Mouse (Mus musculus) stomach, embryonic 14.5 days (tissue): ENCODE measurements at regions not wholly inside any gene's neighbourhood (a gene's known extent, or its start where the extent isn't known, plus 50 kb on each side); places are given as distances from the start of the nearest gene placed in this dataset.
"Not testable (repeated sequence)": the region's sequence is repeated elsewhere in the genome, so short reads cannot be mapped to it uniquely, and the experiment has no call there.

Experiments
- ATAC-seq: fragments of 200-750 bp; cut with Nextera tagmentation; 2 replicates; pipeline ENCODE4 v1.8.0; 2017; ENCODE audit warnings: low read depth, moderate TSS enrichment; ENCODE audit not compliant: insufficient number of reproducible peaks, insufficient read depth, low FRiP score
- H3K27ac ChIP-seq: fragments of 300-500 bp; sonication (generic); 2 replicates; pipeline ENCODE4 v1.5.1; 2014; ENCODE audit warnings: mild to moderate bottlenecking, low read length, moderate library complexity, mixed read lengths
- H3K27me3 ChIP-seq: fragments of 300-500 bp; sonication (generic); 2 replicates; pipeline ENCODE4 v1.6.1; 2014; ENCODE audit warnings: low read length, control low read depth, mixed read lengths; ENCODE audit not compliant: control insufficient read depth, insufficient read depth
- H3K36me3 ChIP-seq: fragments of 300-500 bp; sonication (generic); 2 replicates; pipeline ENCODE4 v1.6.1; 2014; ENCODE audit warnings: mild to moderate bottlenecking, control low read depth, low read length, moderate library complexity, mixed read lengths; ENCODE audit not compliant: control insufficient read depth, insufficient read depth
- H3K4me1 ChIP-seq: fragments of 300-500 bp; sonication (generic); 2 replicates; pipeline ENCODE4 v1.6.1; 2014; ENCODE audit warnings: low read length, control low read depth, mixed read lengths; ENCODE audit not compliant: control insufficient read depth, insufficient read depth
- H3K4me2 ChIP-seq: fragments of 300-500 bp; sonication (generic); replicated peaks from 2 replicates; pipeline ENCODE4 v1.6.1; 2014; ENCODE audit warnings: low read depth, low read length, control low read depth
- H3K4me3 ChIP-seq: fragments of 300-500 bp; sonication (generic); 2 replicates; pipeline ENCODE4 v1.5.1; 2014; ENCODE audit warnings: low read depth, low read length, control low read depth
- H3K9ac ChIP-seq: fragments of 300-500 bp; sonication (generic); replicated peaks from 2 replicates; pipeline ENCODE4 v1.6.1; 2014; ENCODE audit warnings: low read depth, mild to moderate bottlenecking, control low read depth, low read length, moderate library complexity, mixed read lengths
- H3K9me3 ChIP-seq: fragments of 300-500 bp; sonication (generic); 2 replicates; pipeline ENCODE4 v1.6.1; 2016; ENCODE audit warnings: low read depth, low read length, control low read depth; ENCODE audit not compliant: control insufficient read depth
- WGBS: fragments of 180-500 bp; shearing (Covaris S2); extraction: QIAGEN DNeasy Blood & Tissue Kit; methylation state at CpG from one replicate; pipeline ENCODE4 v1.1.7; 2014; 5-methylcytosine and 5-hydroxymethylcytosine counted together

DNA sequence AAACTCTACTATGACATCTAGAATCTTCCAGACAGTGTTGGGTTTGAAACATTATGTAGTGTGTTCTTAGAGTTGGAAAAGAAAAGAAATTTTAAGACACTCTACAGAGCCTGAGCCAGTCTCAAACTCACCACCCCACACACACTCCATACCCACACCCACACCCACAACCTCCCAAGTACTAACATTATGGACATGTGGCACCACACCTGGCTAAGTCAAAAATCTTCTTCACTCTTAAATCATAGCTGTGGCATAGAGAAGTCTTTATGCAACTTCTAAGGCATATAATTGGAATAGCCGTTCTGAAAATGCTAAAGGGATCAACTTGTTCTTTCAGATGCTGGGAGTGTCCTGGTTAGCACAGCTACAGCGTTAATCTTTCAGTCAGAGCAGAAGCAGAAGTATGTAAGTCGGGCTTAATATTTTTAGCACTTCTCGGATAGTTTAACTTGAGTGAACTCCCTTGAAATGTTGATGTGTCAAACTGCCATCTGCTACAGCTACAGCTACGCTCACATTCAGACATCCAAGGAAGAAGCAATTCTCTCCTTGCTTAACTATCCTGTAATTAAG is 68.6 kb upstream of the Creb1 start:
- Histone ChIP-seq H3K4me2 (no peak overlapping the region), H3K27me3 (no peaks in the 10 kb centered on the region), H3K4me1 (no peaks in the 10 kb centered on the region), H3K4me3 (no peak overlapping the region), H3K27ac (no peak overlapping the region), H3K36me3 (no peaks in the 10 kb centered on the region), H3K9ac (no peak overlapping the region), H3K9me3 (no peaks in the 10 kb centered on the region)
- ATAC-seq = no peak
- 68% methylated on average over 5 of the region's 5 CpGs for WGBS

DNA sequence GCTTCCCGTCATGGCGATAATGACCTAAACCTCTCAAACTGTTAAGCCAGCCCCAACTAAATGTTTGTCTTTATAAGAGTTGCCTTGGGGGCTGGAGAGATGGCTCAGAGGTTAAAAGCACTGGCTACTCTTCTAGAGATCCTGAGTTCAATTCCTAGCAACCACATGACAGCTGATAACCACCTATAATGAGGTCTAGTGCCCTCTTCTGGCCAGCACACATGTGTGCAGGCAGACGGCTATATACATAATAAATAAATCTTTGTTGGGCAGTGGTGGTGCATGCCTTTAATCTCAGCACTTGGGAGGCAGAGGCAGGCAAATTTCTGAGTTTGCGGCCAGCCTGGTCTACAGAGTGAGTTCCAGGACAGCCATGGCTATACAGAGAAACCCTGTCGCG is 70.8 kb upstream of the Creb1 start:
- not testable (repeated sequence) for H3K4me3 ChIP-seq, H3K4me1 ChIP-seq, H3K27me3 ChIP-seq, H3K36me3 ChIP-seq, H3K4me2 ChIP-seq, H3K9ac ChIP-seq, H3K27ac ChIP-seq, H3K9me3 ChIP-seq, ATAC-seq
- 92% methylated on average over 6 of the region's 6 CpGs for WGBS

DNA sequence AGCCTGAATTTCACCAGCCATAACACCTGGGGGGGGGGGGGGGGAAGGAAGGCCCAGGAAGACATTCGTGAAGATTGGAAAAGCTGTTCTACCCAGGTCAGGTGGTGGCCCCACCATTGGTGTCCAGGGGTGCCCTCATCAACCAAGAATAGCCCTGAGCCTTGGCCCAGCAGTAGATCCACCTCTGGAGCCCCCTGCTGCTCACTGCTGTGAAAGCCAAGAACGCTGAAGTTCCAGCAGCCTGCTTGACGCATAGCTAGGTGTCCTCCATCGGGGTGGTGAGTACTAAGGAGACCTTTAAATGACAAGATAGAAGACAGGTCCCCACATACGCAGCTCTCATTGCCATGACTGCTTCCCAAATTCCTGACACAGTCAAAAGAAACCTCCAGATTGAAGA is 74.6 kb upstream of the Creb1 start:
- 80% methylated on average over 5 of the region's 5 CpGs for WGBS
- H3K4me3 ChIP-seq = no peak overlapping the region
- ATAC-seq = no peak
- no peaks in the 10 kb centered on the region for H3K36me3 ChIP-seq
- no peak overlapping the region for H3K4me2 ChIP-seq
- H3K9me3 ChIP-seq = no peaks in the 10 kb centered on the region
- H3K27me3 ChIP-seq = no peaks in the 10 kb centered on the region
- no peak overlapping the region for H3K27ac ChIP-seq
- no peaks in the 10 kb centered on the region for H3K4me1 ChIP-seq
- no peak overlapping the region for H3K9ac ChIP-seq

DNA sequence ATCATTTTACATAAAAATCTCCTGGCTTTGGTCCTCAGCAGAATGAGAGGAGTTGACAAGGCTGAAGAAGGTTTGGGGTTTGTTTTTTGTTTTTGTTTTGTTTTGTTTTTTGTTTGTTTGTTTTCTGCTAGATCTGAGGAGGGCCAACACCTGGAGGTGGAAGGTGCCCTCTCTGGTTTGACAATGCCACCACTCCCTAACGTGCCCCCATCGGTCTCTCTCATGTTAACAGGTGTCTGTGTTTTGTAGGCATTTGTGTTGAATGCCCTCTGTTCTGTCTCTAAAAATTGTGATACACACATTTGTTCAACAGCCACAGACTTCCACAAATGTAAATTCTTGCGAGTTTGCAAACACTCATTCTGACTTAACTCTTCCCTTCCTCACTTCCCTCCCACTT is 83.3 kb upstream of the Creb1 start:
- H3K9me3 ChIP-seq = no peaks in the 10 kb centered on the region
- 74% methylated on average over 3 of the region's 3 CpGs for WGBS
- ATAC-seq = no peak

DNA sequence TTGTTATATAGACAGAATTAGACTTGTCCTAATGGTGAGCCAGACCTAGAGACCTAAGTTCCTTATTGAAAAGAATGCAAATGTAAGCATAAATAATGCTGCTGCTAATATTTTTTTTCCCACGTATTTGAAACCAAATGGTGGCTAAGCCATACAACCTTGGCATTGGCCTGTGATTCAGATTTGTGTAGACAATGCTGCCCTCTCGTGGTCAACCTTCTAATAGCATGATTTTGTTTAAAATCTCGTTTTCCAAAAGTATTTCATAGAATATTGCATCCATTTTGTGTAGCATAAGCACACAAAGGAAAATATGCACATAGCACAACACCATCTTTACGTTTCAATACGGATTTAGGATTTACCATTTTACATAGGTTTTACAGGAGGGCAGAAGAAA is 84.4 kb upstream of the Creb1 start:
- ATAC-seq = no peak
- H3K4me1 ChIP-seq = no peaks in the 10 kb centered on the region
- no peak overlapping the region for H3K4me2 ChIP-seq
- no peaks in the 10 kb centered on the region for H3K27me3 ChIP-seq
- no peaks in the 10 kb centered on the region for H3K36me3 ChIP-seq
- no peak overlapping the region for H3K9ac ChIP-seq
- no peak overlapping the region for H3K27ac ChIP-seq
- H3K9me3 ChIP-seq = no peaks in the 10 kb centered on the region
- no peak overlapping the region for H3K4me3 ChIP-seq
- WGBS = 1% methylated on average over 5 of the region's 5 CpGs

More for the DNA sequence above, 83.3 kb upstream of the Creb1 start:
- H3K4me3 ChIP-seq = no peak overlapping the region
- no peak overlapping the region for H3K9ac ChIP-seq
- no peaks in the 10 kb centered on the region for H3K4me1 ChIP-seq
- H3K27ac ChIP-seq = no peak overlapping the region
- no peak overlapping the region for H3K4me2 ChIP-seq
- no peaks in the 10 kb centered on the region for H3K36me3 ChIP-seq
- no peaks in the 10 kb centered on the region for H3K27me3 ChIP-seq

DNA sequence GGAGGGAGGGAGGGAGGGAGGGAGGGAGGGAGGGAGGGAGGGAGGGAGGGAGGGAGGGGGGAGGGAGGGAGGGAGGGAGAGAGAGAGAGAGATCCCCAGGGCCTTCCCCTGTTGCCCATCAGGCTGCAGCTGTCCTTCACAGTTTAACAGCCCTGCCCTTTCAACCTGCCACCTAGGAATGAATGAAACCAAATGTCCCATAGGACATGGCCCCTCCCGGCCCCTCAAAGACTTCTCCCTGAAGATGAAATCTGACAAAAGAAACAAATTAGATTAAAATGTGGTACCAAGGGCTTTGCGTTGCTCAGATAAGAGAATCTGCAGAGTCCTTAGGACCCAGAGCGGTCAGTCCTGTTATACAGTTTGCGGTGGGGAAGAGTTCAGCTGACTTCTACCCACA is 86.0 kb upstream of the Creb1 start:
- H3K4me2 ChIP-seq = no peak overlapping the region
- H3K36me3 ChIP-seq = no peaks in the 10 kb centered on the region
- H3K9ac ChIP-seq = no peak overlapping the region
- ATAC-seq = no peak
- H3K4me1 ChIP-seq = no peaks in the 10 kb centered on the region
- H3K27ac ChIP-seq = no peak overlapping the region
- H3K4me3 ChIP-seq = no peak overlapping the region
- no peaks in the 10 kb centered on the region for H3K9me3 ChIP-seq
- no peaks in the 10 kb centered on the region for H3K27me3 ChIP-seq
- WGBS = 66% methylated on average over 4 of the region's 4 CpGs

DNA sequence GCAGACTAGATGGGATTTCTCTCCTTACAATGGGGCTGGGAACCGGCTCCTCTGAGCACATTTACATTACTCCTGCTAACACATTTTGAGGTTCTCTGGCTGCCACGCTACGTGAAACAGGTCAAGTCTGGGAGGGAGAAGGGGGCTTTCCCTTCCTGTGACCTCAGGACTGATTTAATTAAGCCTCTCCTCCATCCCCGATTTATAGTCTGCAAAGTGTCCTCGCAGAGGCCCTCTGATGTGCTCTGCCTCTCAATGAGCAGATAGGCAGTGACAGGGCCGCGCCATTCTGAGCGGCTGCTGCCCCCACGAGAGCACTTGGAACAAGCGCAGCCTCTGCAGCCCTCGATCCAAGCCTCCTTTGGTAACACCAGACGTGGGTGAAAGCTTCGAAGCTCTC is 86.5 kb upstream of the Creb1 start:
- H3K4me1 ChIP-seq = no peaks in the 10 kb centered on the region
- H3K27me3 ChIP-seq = no peaks in the 10 kb centered on the region
- H3K9me3 ChIP-seq = no peaks in the 10 kb centered on the region
- no peaks in the 10 kb centered on the region for H3K36me3 ChIP-seq
- H3K4me3 ChIP-seq = no peak overlapping the region
- H3K27ac ChIP-seq = no peak overlapping the region
- H3K4me2 ChIP-seq = no peak overlapping the region
- ATAC-seq = peak; percentile 72; the same call in 1 of the 2 replicates
- H3K9ac ChIP-seq = no peak overlapping the region
- 8% methylated on average over 13 of the region's 13 CpGs for WGBS

DNA sequence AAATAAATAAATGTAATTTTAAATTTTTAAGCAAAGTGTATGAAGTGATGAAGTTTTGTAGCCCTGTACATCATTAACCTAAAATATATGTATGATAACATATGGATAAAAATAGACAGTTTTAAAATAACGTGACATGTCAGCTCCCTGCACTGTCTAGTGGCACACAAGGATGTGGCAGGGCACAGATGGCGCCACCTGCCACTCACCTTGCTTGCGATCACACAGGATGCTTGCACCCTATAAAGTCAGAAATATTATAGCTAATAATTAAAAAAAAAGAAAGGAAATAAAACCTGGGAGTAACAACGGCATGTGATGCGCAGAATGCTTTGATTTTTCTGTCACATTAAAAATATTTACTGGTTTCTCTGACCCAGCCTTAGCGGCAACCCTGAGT is 89.0 kb upstream of the Creb1 start:
- Histone ChIP-seq H3K27ac (no peak overlapping the region), H3K36me3 (no peaks in the 10 kb centered on the region), H3K9me3 (no peaks in the 10 kb centered on the region), H3K27me3 (no peaks in the 10 kb centered on the region), H3K4me1 (no peaks in the 10 kb centered on the region), H3K4me2 (no peak overlapping the region), H3K9ac (no peak overlapping the region), H3K4me3 (no peak overlapping the region)
- ATAC-seq = no peak
- WGBS = 78% methylated on average over 6 of the region's 6 CpGs

DNA sequence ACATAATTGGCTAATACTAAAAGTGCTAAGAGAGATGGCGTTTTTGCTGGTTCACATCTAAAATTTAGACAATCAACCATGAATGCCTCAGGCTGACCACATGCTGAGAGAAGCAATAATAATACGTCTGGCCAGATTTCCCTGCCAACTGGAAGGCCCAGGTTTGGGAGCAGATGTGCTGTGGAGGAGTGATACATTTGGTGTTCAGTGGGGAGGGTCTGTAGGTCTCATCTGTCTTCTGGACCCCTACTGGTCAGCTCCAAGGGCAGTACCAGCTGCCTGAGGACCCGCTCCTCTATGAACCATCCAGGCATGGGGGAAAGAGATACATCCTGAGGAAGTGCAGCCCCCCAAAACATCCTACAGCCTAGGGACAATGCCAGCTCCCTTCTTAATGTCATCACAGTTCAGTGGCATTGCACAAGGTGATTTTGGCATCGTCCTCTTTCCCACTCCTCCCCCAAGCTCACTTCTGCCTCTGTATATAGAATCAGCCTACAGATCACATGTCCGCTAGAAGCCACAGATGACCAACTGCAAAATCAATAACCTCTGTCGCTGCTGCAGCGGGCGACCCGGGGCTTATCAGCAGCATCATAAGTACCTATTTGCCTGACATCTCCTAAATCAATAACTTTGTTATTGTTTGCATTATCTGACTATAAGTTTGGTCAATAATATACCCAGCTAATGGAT is 90.1 kb upstream of the Creb1 start:
- Histone ChIP-seq H3K4me2 (no peak overlapping the region), H3K27ac (no peak overlapping the region), H3K27me3 (no peaks in the 10 kb centered on the region), H3K9ac (no peak overlapping the region), H3K9me3 (no peaks in the 10 kb centered on the region), H3K36me3 (no peaks in the 10 kb centered on the region), H3K4me3 (no peak overlapping the region), H3K4me1 (no peaks in the 10 kb centered on the region)
- ATAC-seq = no peak
- 56% methylated on average over 9 of the region's 9 CpGs for WGBS
